Mouse (Mus musculus) hindbrain, embryonic 16.5 days (tissue): ENCODE data around the gene Zkscan8. TPM values are rescaled to one million over a fixed set of nuclear protein-coding genes. Genes with fewer than 3 reads are reported as not detected.
"Not testable (repeated sequence)": the region's sequence is repeated elsewhere in the genome, so short reads cannot be mapped to it uniquely, and the experiment has no call there.

Source experiments
- ATAC-seq: fragments of 200-750 bp; cut with Nextera tagmentation; 2 replicates; pipeline ENCODE4 v1.8.0; 2017; ENCODE audit warnings: moderate TSS enrichment, moderate library complexity
- H3K27ac ChIP-seq: fragments of 300-500 bp; sonication (generic); 2 replicates; pipeline ENCODE4 v1.5.1; 2014; ENCODE audit warnings: low read depth, mild to moderate bottlenecking, control low read depth, low read length, moderate library complexity
- H3K27me3 ChIP-seq: fragments of 300-500 bp; sonication (generic); replicated peaks from 2 replicates; pipeline ENCODE4 v1.6.1; 2014; ENCODE audit warnings: low read length; ENCODE audit not compliant: control insufficient read depth, insufficient read depth
- H3K36me3 ChIP-seq: fragments of 300-500 bp; sonication (generic); 2 replicates; pipeline ENCODE4 v1.6.1; 2014; ENCODE audit warnings: mild to moderate bottlenecking, low read length, moderate library complexity, mixed read lengths; ENCODE audit not compliant: control insufficient read depth, insufficient read depth
- H3K4me1 ChIP-seq: fragments of 300-500 bp; sonication (generic); 2 replicates; pipeline ENCODE4 v1.6.1; 2014; ENCODE audit warnings: low read depth, low read length; ENCODE audit not compliant: control insufficient read depth, insufficient read depth
- H3K4me2 ChIP-seq: fragments of 300-500 bp; sonication (generic); 2 replicates; pipeline ENCODE4 v1.6.1; 2014; ENCODE audit warnings: mild to moderate bottlenecking, low read length, control low read depth, moderate library complexity
- H3K4me3 ChIP-seq: fragments of 300-500 bp; sonication (generic); 2 replicates; pipeline ENCODE4 v1.5.1; 2014; ENCODE audit warnings: mild to moderate bottlenecking, low read length, control low read depth, moderate library complexity
- H3K9ac ChIP-seq: fragments of 300-500 bp; sonication (generic); 2 replicates; pipeline ENCODE4 v1.6.1; 2014; ENCODE audit warnings: low read depth, mild to moderate bottlenecking, control low read depth, low read length, moderate library complexity
- H3K9me3 ChIP-seq: fragments of 300-500 bp; sonication (generic); 2 replicates; pipeline ENCODE4 v1.6.1; 2014; ENCODE audit warnings: mild to moderate bottlenecking, low read length, moderate library complexity; ENCODE audit not compliant: control insufficient read depth
- WGBS: fragments of 180-500 bp; shearing (Covaris S2); extraction: QIAGEN DNeasy Blood & Tissue Kit; methylation state at CpG from one replicate; pipeline ENCODE4 v1.1.7; 2014; 5-methylcytosine and 5-hydroxymethylcytosine counted together
- polyA plus RNA-seq: library from polyadenylated mRNA; unstranded; fragments of >200 nt; fragmentation: Nextera tagmentation; extraction: Ambion mirVana; gene quantifications from 2 replicates; pipeline ENCODE4 v1.2.1, GENCODE M21; 2015

Gene Zkscan8
- polyA plus RNA-seq, 1 experiment from 2014 or later = 4.3 TPM

- no peaks in the 10 kb centered on the region for H3K9me3 ChIP-seq
- ATAC-seq = no peak
- no peaks in the 10 kb centered on the region for H3K27me3 ChIP-seq
- H3K27ac ChIP-seq = no peak within 1 kb of the TSS
- no peak within 1 kb of the TSS for H3K9ac ChIP-seq
- no peak within 1 kb of the TSS for H3K4me2 ChIP-seq
- 96% methylated on average over 21 of the region's 21 CpGs for WGBS
- no peaks in the 10 kb centered on the region for H3K36me3 ChIP-seq
- no peaks in the 10 kb centered on the region for H3K4me1 ChIP-seq
- H3K4me3 ChIP-seq = no peak within 1 kb of the TSS
Observed at GRCm38 (mm10) chr13:21495080-21495479, 35.8 kb downstream of the Zkscan8 start, which contains the start of gene AK157302. Gene AK157302 (plus strand): TSS chr13:21495223.

- no peak for ATAC-seq
- H3K27ac ChIP-seq = no peak overlapping the region
- H3K9me3 ChIP-seq = no peaks in the 10 kb centered on the region
- no peak overlapping the region for H3K4me2 ChIP-seq
- H3K9ac ChIP-seq = no peak overlapping the region
- H3K4me1 ChIP-seq = no peaks in the 10 kb centered on the region
- no peaks in the 10 kb centered on the region for H3K27me3 ChIP-seq
- H3K36me3 ChIP-seq = 0 out of 2 replicates have a peak, but pooled peaks cover under 1% of the 10 kb centered on the region
- H3K4me3 ChIP-seq = no peak overlapping the region
- 97% methylated on average over 5 of the region's 5 CpGs for WGBS
Observed at GRCm38 (mm10) chr13:21492847-21493246, 38.1 kb downstream of the Zkscan8 start.

- WGBS = 94% methylated on average over 1 of the region's 1 CpGs
- Histone ChIP-seq H3K4me3 (no peak overlapping the region), H3K4me2 (no peak overlapping the region), H3K27ac (no peak overlapping the region), H3K9ac (no peak overlapping the region), H3K9me3 (peaks cover 6% of the 10 kb centered on the region), H3K36me3 (peaks cover 20% of the 10 kb centered on the region), H3K4me1 (no peaks in the 10 kb centered on the region), H3K27me3 (no peaks in the 10 kb centered on the region)
- no peak for ATAC-seq
Observed at GRCm38 (mm10) chr13:21486881-21487280, 44.0 kb downstream of the Zkscan8 start.

GRCm38 (mm10) chr13:21478759-21479670 lies 51.9 kb downstream of the Zkscan8 start, which contains the start of the genes Zkscan4 and Gm10065:
Gene Zkscan4 (plus strand): TSS chr13:21478907.
Gene Gm10065 (minus strand): TSS chr13:21479441.
- H3K36me3 ChIP-seq, H3K27me3 ChIP-seq, H3K9me3 ChIP-seq: not testable (repeated sequence)
- peaks cover 13% of the 10 kb centered on the region for H3K4me1 ChIP-seq
- H3K4me3 ChIP-seq = peak within 1 kb of the TSS; percentile 63
- peak within 1 kb of the TSS; percentile 72 for H3K4me2 ChIP-seq
- ATAC-seq = peak; percentile 95
- H3K27ac ChIP-seq = peak within 1 kb of the TSS; percentile 83
- WGBS = 3% methylated on average over 26 of the region's 31 CpGs
- peak within 1 kb of the TSS; percentile 71 for H3K9ac ChIP-seq

GRCm38 (mm10) chr13:21472427-21472826 lies 58.5 kb downstream of the Zkscan8 start:
- no peak for ATAC-seq
- no peak overlapping the region for H3K4me3 ChIP-seq
- H3K36me3 ChIP-seq = no peaks in the 10 kb centered on the region
- no peaks in the 10 kb centered on the region for H3K4me1 ChIP-seq
- WGBS = 32% methylated on average over 4 of the region's 4 CpGs
- no peak overlapping the region for H3K4me2 ChIP-seq
- no peaks in the 10 kb centered on the region for H3K27me3 ChIP-seq
- H3K9me3 ChIP-seq = no peaks in the 10 kb centered on the region
- no peak overlapping the region; the same call in 1 of the 2 replicates for H3K9ac ChIP-seq
- H3K27ac ChIP-seq = no peak overlapping the region

GRCm38 (mm10) chr13:21469097-21469496 lies 61.8 kb downstream of the Zkscan8 start:
- H3K9ac ChIP-seq = no peak overlapping the region
- 29% methylated on average over 9 of the region's 9 CpGs for WGBS
- no peak overlapping the region for H3K27ac ChIP-seq
- H3K27me3 ChIP-seq = no peaks in the 10 kb centered on the region
- ATAC-seq = no peak
- H3K36me3 ChIP-seq = no peaks in the 10 kb centered on the region
- H3K4me1 ChIP-seq = no peaks in the 10 kb centered on the region
- no peak overlapping the region for H3K4me3 ChIP-seq
- no peaks in the 10 kb centered on the region for H3K9me3 ChIP-seq
- peak overlapping the region; percentile 93 for H3K4me2 ChIP-seq

GRCm38 (mm10) chr13:21468061-21469019 lies 62.6 kb downstream of the Zkscan8 start, which contains the start of gene Nkapl:
Gene Nkapl (minus strand): TSS chr13:21468509.
- ATAC-seq = peak; percentile 100
- H3K9me3 ChIP-seq = no peaks in the 10 kb centered on the region
- peak within 1 kb of the TSS; percentile 73 for H3K4me3 ChIP-seq
- no peaks in the 10 kb centered on the region for H3K36me3 ChIP-seq
- H3K9ac ChIP-seq = peak within 1 kb of the TSS; percentile 83
- peak within 1 kb of the TSS; percentile 93 for H3K4me2 ChIP-seq
- H3K27me3 ChIP-seq = no peaks in the 10 kb centered on the region
- no peaks in the 10 kb centered on the region for H3K4me1 ChIP-seq
- whole genome bisulfite sequencing = under 1% methylated on average over 54 of the region's 54 CpGs
- peak within 1 kb of the TSS; percentile 77 for H3K27ac ChIP-seq

GRCm38 (mm10) chr13:21467336-21467735 lies 63.6 kb downstream of the Zkscan8 start:
- no peak overlapping the region for H3K27ac ChIP-seq
- no peaks in the 10 kb centered on the region for H3K9me3 ChIP-seq
- no peak overlapping the region for H3K4me3 ChIP-seq
- no peak for ATAC-seq
- no peak overlapping the region for H3K9ac ChIP-seq
- no peaks in the 10 kb centered on the region for H3K4me1 ChIP-seq
- H3K27me3 ChIP-seq = no peaks in the 10 kb centered on the region
- WGBS = 90% methylated on average over 10 of the region's 10 CpGs
- H3K4me2 ChIP-seq = no peak overlapping the region
- H3K36me3 ChIP-seq = no peaks in the 10 kb centered on the region
